Mouse (Mus musculus): ENCODE data around the gene Limd1.
A peak's percentile ranks its signal among the peaks of the same experiment; 100 is the strongest.

The Limd1 gene

GRCm38 (mm10) chr9:123515087-123515486 is 36.6 kb downstream of the Limd1 start:
- DNase-seq (ENCODE audit: low read depth, low spot score): no peak

- no peak for DNase-seq (ENCODE audit: low read depth, low spot score)
These were observed 38.3 kb downstream of the Limd1 start for GRCm38 (mm10) chr9:123516641-123517385.

- DNase-seq (ENCODE audit: low read depth, low spot score): peak; percentile 69
These were observed 40.7 kb downstream of the Limd1 start for GRCm38 (mm10) chr9:123518969-123519894.

- DNase-seq (ENCODE audit: low read depth, low spot score): no peak
These were observed 42.2 kb downstream of the Limd1 start for GRCm38 (mm10) chr9:123520735-123521134.

- peak; percentile 64 for DNase-seq (ENCODE audit: low read depth, low spot score)
These were observed 45.2 kb downstream of the Limd1 start for GRCm38 (mm10) chr9:123523676-123524075.

- DNase-seq (ENCODE audit: low read depth, low spot score): peak; percentile 84
These were observed 46.6 kb downstream of the Limd1 start for GRCm38 (mm10) chr9:123525095-123525494.

GRCm38 (mm10) chr9:123526502-123526901 is 48.0 kb downstream of the Limd1 start:
- peak; percentile 9 for DNase-seq (ENCODE audit: low read depth, low spot score)

- peak; percentile 13 for DNase-seq (ENCODE audit: low read depth, low spot score)
These were observed 49.8 kb downstream of the Limd1 start for GRCm38 (mm10) chr9:123528087-123528925.

GRCm38 (mm10) chr9:123528926-123529295 is 50.4 kb downstream of the Limd1 start:
- no peak for DNase-seq (ENCODE audit: low read depth, low spot score)

- DNase-seq (ENCODE audit: low read depth, low spot score): peak; percentile 99
These were observed 51.1 kb downstream of the Limd1 start, which contains the start of gene Sacm1l for GRCm38 (mm10) chr9:123529392-123530157. Gene Sacm1l, plus strand, starts transcription at chr9:123529759.

GRCm38 (mm10) chr9:123530158-123530475 is 51.6 kb downstream of the Limd1 start:
- DNase-seq (ENCODE audit: low read depth, low spot score): no peak

- peak; percentile 14 for DNase-seq (ENCODE audit: low read depth, low spot score)
These were observed 52.1 kb downstream of the Limd1 start for GRCm38 (mm10) chr9:123530566-123531130.

GRCm38 (mm10) chr9:123531234-123531633 is 52.7 kb downstream of the Limd1 start:
- DNase-seq (ENCODE audit: low read depth, low spot score): peak; percentile 39

GRCm38 (mm10) chr9:123536613-123537012 is 58.1 kb downstream of the Limd1 start:
- DNase-seq (ENCODE audit: low read depth, low spot score): no peak

GRCm38 (mm10) chr9:123538189-123538588 is 59.7 kb downstream of the Limd1 start:
- DNase-seq (ENCODE audit: low read depth, low spot score): no peak

- DNase-seq (ENCODE audit: low read depth, low spot score): no peak
These were observed 60.6 kb downstream of the Limd1 start for GRCm38 (mm10) chr9:123539093-123539492.

- no peak for DNase-seq (ENCODE audit: low read depth, low spot score)
These were observed 61.3 kb downstream of the Limd1 start for GRCm38 (mm10) chr9:123539823-123540222.

GRCm38 (mm10) chr9:123554599-123554998 is 76.1 kb downstream of the Limd1 start:
- DNase-seq (ENCODE audit: low read depth, low spot score): no peak
